In genomic region chr3:121537996-121538395, GRCm38 (mm10) we compare ENCODE assay signal across 27 mouse cellular contexts. TPM values are rescaled to one million over a fixed set of nuclear protein-coding genes. Genes with fewer than 3 reads are reported as not detected.
DNase-seq lines count a peak whose midpoint lies in the region; ATAC-seq lines count a peak whose summit lies in the region.
"Had no signal": no experiment of that assay in that cellular context is flagged by ENCODE, and none has a peak within 500 bp of the region (broad histone marks: within the 10 kb centered on the region; RNA-seq: fewer than 3 reads in every experiment).

No protein-coding gene starts in this region.

- no peaks in the 10 kb centered on the region for H3K4me1 ChIP-seq in embryonic facial prominence, embryonic 14.5 days (ENCODE audit: control insufficient read depth, insufficient read depth, low read length)
- peaks cover 23% of the 10 kb centered on the region for H3K4me1 ChIP-seq in embryonic facial prominence, embryonic 10.5 days
- H3K4me1 ChIP-seq in lung, embryonic 16.5 days (replicated peaks; ENCODE audit: control insufficient read depth, insufficient read depth, low read length), result peaks cover 12% of the 10 kb centered on the region
- peaks cover 19% of the 10 kb centered on the region for H3K4me1 ChIP-seq in heart, embryonic 10.5 days
- peaks cover 11% of the 10 kb centered on the region for H3K4me1 ChIP-seq in intestine, embryonic 16.5 days (ENCODE audit: control insufficient read depth, insufficient read depth, low read length)

- H3K27ac ChIP-seq in embryonic facial prominence, embryonic 14.5 days (replicated peaks; ENCODE audit: low read depth, low read length), result no peak overlapping the region
- H3K27ac ChIP-seq in embryonic facial prominence, embryonic 10.5 days (replicated peaks), result no peak overlapping the region
- H3K27ac ChIP-seq in lung, embryonic 16.5 days (ENCODE audit: low read length), result peak overlapping the region; percentile 87
- no peak overlapping the region for H3K27ac ChIP-seq in heart, embryonic 10.5 days
- no peak overlapping the region for H3K27ac ChIP-seq in intestine, embryonic 16.5 days (ENCODE audit: low read length)
- H3K27ac ChIP-seq: embryonic facial prominence, embryonic 13.5 days; gastrocnemius, adult 2 months; heart, embryonic 13.5 days; hindbrain, embryonic 14.5 days; hindbrain, postnatal 0 days had no signal

- no peak overlapping the region for H3K4me2 ChIP-seq in embryonic facial prominence, embryonic 14.5 days (ENCODE audit: low read depth, low read length)
- H3K4me2 ChIP-seq in lung, embryonic 16.5 days (ENCODE audit: low read depth, low read length), result peak overlapping the region; percentile 26; the same call in 1 of the 2 replicates
- no peak overlapping the region for H3K4me2 ChIP-seq in intestine, embryonic 16.5 days (ENCODE audit: low read depth, low read length)
- H3K4me2 ChIP-seq: embryonic facial prominence, embryonic 13.5 days; heart, embryonic 13.5 days; hindbrain, embryonic 14.5 days had no signal

- no peak overlapping the region for H3K9ac ChIP-seq in embryonic facial prominence, embryonic 14.5 days (ENCODE audit: low read depth, low read length)
- H3K9ac ChIP-seq in lung, embryonic 16.5 days (ENCODE audit: low read length), result no peak overlapping the region
- H3K9ac ChIP-seq in intestine, embryonic 16.5 days (ENCODE audit: low read depth, low read length), result no peak overlapping the region
- H3K9ac ChIP-seq: embryonic facial prominence, embryonic 13.5 days; forebrain, postnatal 0 days; heart, embryonic 13.5 days; hindbrain, embryonic 14.5 days had no signal

- H3K9me3 ChIP-seq in embryonic facial prominence, embryonic 14.5 days (ENCODE audit: control insufficient read depth, low read length), result no peaks in the 10 kb centered on the region
- no peaks in the 10 kb centered on the region for H3K9me3 ChIP-seq in embryonic facial prominence, embryonic 10.5 days
- H3K9me3 ChIP-seq in lung, embryonic 16.5 days (ENCODE audit: control insufficient read depth, low read length), result no peaks in the 10 kb centered on the region
- H3K9me3 ChIP-seq in heart, embryonic 10.5 days, result no peaks in the 10 kb centered on the region
- H3K9me3 ChIP-seq in intestine, embryonic 16.5 days (ENCODE audit: control insufficient read depth, low read length), result no peaks in the 10 kb centered on the region
- H3K9me3 ChIP-seq: embryonic facial prominence, embryonic 13.5 days; G1E; heart, embryonic 13.5 days had no signal

- peaks cover 3% of the 10 kb centered on the region; the same call in 1 of the 2 replicates for H3K27me3 ChIP-seq in embryonic facial prominence, embryonic 14.5 days (replicated peaks; ENCODE audit: control insufficient read depth, insufficient read depth, low read length)
- H3K27me3 ChIP-seq in embryonic facial prominence, embryonic 10.5 days (replicated peaks; ENCODE audit: low read depth, poor library complexity, severe bottlenecking), result peaks cover 23% of the 10 kb centered on the region
- no peaks in the 10 kb centered on the region for H3K27me3 ChIP-seq in lung, embryonic 16.5 days (ENCODE audit: control insufficient read depth, insufficient read depth, low read depth, low read length)
- H3K27me3 ChIP-seq in heart, embryonic 10.5 days (ENCODE audit: insufficient read depth, poor library complexity, severe bottlenecking), result peaks cover 21% of the 10 kb centered on the region
- no peaks in the 10 kb centered on the region for H3K27me3 ChIP-seq in intestine, embryonic 16.5 days (replicated peaks; ENCODE audit: control insufficient read depth, insufficient read depth, low read length)
- H3K27me3 ChIP-seq: CH12.LX, Patski had no signal

- H3K4me3 ChIP-seq in embryonic facial prominence, embryonic 14.5 days (ENCODE audit: low read depth, low read length), result no peak overlapping the region
- H3K4me3 ChIP-seq in embryonic facial prominence, embryonic 10.5 days, result no peak overlapping the region
- H3K4me3 ChIP-seq in lung, embryonic 16.5 days (ENCODE audit: low read length), result no peak overlapping the region
- no peak overlapping the region for H3K4me3 ChIP-seq in heart, embryonic 10.5 days
- H3K4me3 ChIP-seq in intestine, embryonic 16.5 days (ENCODE audit: low read length), result no peak overlapping the region
- H3K4me3 ChIP-seq: embryonic facial prominence, embryonic 13.5 days; gastrocnemius, adult 2 months; heart, embryonic 13.5 days had no signal

- H3K36me3 ChIP-seq in embryonic facial prominence, embryonic 14.5 days (ENCODE audit: control insufficient read depth, insufficient read depth, low read length), result no peaks in the 10 kb centered on the region
- no peaks in the 10 kb centered on the region for H3K36me3 ChIP-seq in embryonic facial prominence, embryonic 10.5 days (replicated peaks)
- H3K36me3 ChIP-seq in lung, embryonic 16.5 days (ENCODE audit: control insufficient read depth, insufficient read depth, low read length), result no peaks in the 10 kb centered on the region
- no peaks in the 10 kb centered on the region for H3K36me3 ChIP-seq in heart, embryonic 10.5 days
- H3K36me3 ChIP-seq in intestine, embryonic 16.5 days (ENCODE audit: control insufficient read depth, insufficient read depth, low read length), result no peaks in the 10 kb centered on the region
- H3K36me3 ChIP-seq: embryonic facial prominence, embryonic 13.5 days; G1E; heart, embryonic 13.5 days had no signal

- no peak; the same call in 1 of the 2 replicates for ATAC-seq in embryonic facial prominence, embryonic 14.5 days (ENCODE audit: low read depth)
- peak; percentile 58 for ATAC-seq in lung, embryonic 16.5 days (ENCODE audit: low read depth)
- no peak for ATAC-seq in intestine, embryonic 16.5 days
- ATAC-seq: forebrain, embryonic 14.5 days; forebrain, postnatal 0 days; Patski had no signal

- DNase-seq in embryonic facial prominence, embryonic 14.5 days (ENCODE audit: low spot score), result peak; percentile 55
- no peak for DNase-seq in embryonic facial prominence, embryonic 10.5 days (ENCODE audit: low spot score)
- peak; percentile 61 for DNase-seq in fat pad, adult 2 months (ENCODE audit: extremely low read depth, low read depth, low spot score)
- peak; percentile 50 for DNase-seq in lung, postnatal 14 days
- no peak for DNase-seq in ovary, postnatal 10 days (ENCODE audit: low spot score)
- DNase-seq in heart, embryonic 10.5 days (ENCODE audit: low spot score), result no peak
- DNase-seq: adrenal gland, postnatal 10 days; adrenal gland, postnatal 36 days; cerebellum, adult 18-20 months; cerebellum, adult 9-10 months; cerebellum, postnatal 25 days; forebrain, postnatal 0 days; gastrocnemius, adult 2 months; gastrocnemius, postnatal 25 days; heart, adult 18-20 months; heart, postnatal 14 days; heart, postnatal 4 days had no signal

- WGBS in embryonic facial prominence, embryonic 14.5 days, result 78% methylated on average over 3 of the region's 3 CpGs
- WGBS in embryonic facial prominence, embryonic 10.5 days, result 87% methylated on average over 3 of the region's 3 CpGs
- WGBS in lung, embryonic 16.5 days, result 61% methylated on average over 3 of the region's 3 CpGs
- WGBS in heart, embryonic 10.5 days, result 91% methylated on average over 3 of the region's 3 CpGs
- 93% methylated on average over 3 of the region's 3 CpGs for WGBS in intestine, embryonic 16.5 days

RNA-seq across cellular contexts. Expression of gene Slc44a3, which starts 5.8 kb away (rescaled TPM):
- polyA plus RNA-seq in embryonic facial prominence, embryonic 14.5 days (2014; fragmentation: Nextera tagmentation; extraction: Ambion mirVana), result 4.9 and 6.4 TPM in 2 replicates
- 0.83 and 1.6 TPM in 2 replicates for polyA plus RNA-seq in embryonic facial prominence, embryonic 10.5 days (2016; fragmentation: Nextera tagmentation; extraction: Ambion mirVana)
- 24.4 and 28.1 TPM in 2 replicates for polyA plus RNA-seq in lung, embryonic 16.5 days (2015; fragmentation: Nextera tagmentation; extraction: Ambion mirVana)
- polyA plus RNA-seq in heart, embryonic 10.5 days (2016; fragmentation: Nextera tagmentation; extraction: Ambion mirVana), result 1.1 and 1.3 TPM in 2 replicates
- 54.1 and 54.9 TPM in 2 replicates for polyA plus RNA-seq in intestine, embryonic 16.5 days (2015; fragmentation: Nextera tagmentation; extraction: Ambion mirVana)
- polyA plus RNA-seq: G1E had no signal

Comparison
In these comparisons a context has a peak if more than half of its experiments do, and no peak if none do; other contexts are left out.
1. DNase-seq: peak in embryonic facial prominence, embryonic 14.5 days (single experiment), fat pad, adult 2 months (single experiment) and lung, postnatal 14 days (single experiment); none in embryonic facial prominence, embryonic 10.5 days (single experiment), ovary, postnatal 10 days (single experiment) and heart, embryonic 10.5 days (single experiment).